Mouse (Mus musculus): Measurements from ENCODE around the gene Ddo. TPM values are rescaled to one million over a fixed set of nuclear protein-coding genes. Genes with fewer than 3 reads are reported as not detected.

The Ddo gene
- polyA plus RNA-seq, 1 experiment from 2014 or later: 0.45 TPM

DNA sequence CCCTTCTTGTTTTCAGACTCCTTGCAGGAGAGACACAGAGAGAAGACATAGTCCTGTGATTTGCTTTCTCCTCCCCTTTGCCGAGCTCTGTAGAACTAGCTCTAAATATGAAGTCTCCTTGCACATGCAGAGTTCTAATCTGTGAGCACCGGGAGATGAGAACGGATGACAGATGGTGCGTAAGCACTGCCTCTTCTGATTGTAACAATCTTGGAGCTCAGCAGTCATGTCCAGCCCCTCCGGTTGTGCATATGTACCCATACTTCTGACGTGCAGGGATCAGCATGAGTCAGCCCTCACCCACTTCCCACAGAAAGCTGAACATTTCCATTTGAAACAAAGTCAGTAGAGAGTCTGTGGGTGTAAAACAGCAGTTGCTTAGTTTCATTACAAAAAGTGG lies 58.5 kb downstream of the Ddo start:
- no peaks in the 10 kb centered on the region for H3K36me3 ChIP-seq
- H3K4me1 ChIP-seq (replicated peaks): no peaks in the 10 kb centered on the region; the same call in 1 of the 2 replicates
- no peak overlapping the region for H3K27ac ChIP-seq
- WGBS: 83% methylated on average over 6 of the region's 6 CpGs
- no peaks in the 10 kb centered on the region for H3K9me3 ChIP-seq
- no peak overlapping the region for H3K9ac ChIP-seq
- H3K27me3 ChIP-seq (replicated peaks): no peaks in the 10 kb centered on the region
- ATAC-seq: no peak
- H3K4me3 ChIP-seq (replicated peaks): no peak overlapping the region
- no peak overlapping the region for H3K4me2 ChIP-seq (replicated peaks)

DNA sequence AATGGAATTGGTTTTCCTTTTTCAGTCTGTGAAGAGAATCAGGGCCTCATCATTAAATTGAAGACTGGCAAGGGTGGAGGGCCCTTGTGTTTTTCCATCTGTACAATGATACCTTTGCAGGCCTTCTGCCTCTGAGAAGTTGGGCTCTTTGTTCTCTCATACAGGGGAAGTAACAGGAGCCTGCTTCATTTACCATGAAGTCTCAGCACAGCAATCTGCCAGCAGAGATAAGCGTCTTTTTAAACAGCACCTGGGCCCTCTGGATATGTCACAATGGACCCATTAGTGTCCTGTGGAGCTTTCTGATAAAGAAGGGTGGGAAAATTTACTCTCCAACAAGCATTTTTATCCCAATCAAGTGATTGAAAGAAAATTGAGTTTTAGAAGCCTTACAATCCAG lies 59.1 kb downstream of the Ddo start:
- no peak overlapping the region for H3K4me3 ChIP-seq (replicated peaks)
- no peaks in the 10 kb centered on the region for H3K36me3 ChIP-seq
- 60% methylated on average over 1 of the region's 1 CpGs for WGBS
- H3K9ac ChIP-seq: no peak overlapping the region
- H3K4me2 ChIP-seq (replicated peaks): no peak overlapping the region
- no peaks in the 10 kb centered on the region; the same call in 1 of the 2 replicates for H3K4me1 ChIP-seq (replicated peaks)
- no peak overlapping the region for H3K27ac ChIP-seq
- no peaks in the 10 kb centered on the region for H3K27me3 ChIP-seq (replicated peaks)
- ATAC-seq: no peak
- H3K9me3 ChIP-seq: no peaks in the 10 kb centered on the region

DNA sequence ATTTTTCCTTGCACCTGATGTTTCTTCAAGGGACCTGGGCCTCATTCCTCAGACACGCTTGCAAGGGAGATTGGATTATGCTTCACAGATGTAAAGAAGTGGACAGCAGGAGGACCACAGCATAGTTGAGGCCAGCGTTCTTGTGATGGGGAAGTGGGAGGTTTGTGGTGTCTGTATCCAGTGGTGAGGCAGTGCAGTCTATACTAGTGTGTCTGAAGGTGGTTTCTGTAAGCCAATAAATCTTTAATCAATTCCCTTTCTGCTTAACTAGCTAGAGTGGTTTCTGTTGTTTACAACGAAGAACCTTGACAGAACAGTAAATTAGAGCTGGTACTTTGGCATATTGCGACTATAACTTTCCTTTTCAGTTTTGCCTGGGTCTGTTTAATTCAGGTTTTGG lies 68.8 kb downstream of the Ddo start:
- no peaks in the 10 kb centered on the region for H3K9me3 ChIP-seq
- no peak overlapping the region for H3K4me2 ChIP-seq (replicated peaks)
- no peaks in the 10 kb centered on the region for H3K27me3 ChIP-seq (replicated peaks)
- no peaks in the 10 kb centered on the region for H3K4me1 ChIP-seq (replicated peaks)
- 54% methylated on average over 4 of the region's 4 CpGs for WGBS
- H3K36me3 ChIP-seq: no peaks in the 10 kb centered on the region
- no peak overlapping the region for H3K9ac ChIP-seq
- no peak overlapping the region for H3K4me3 ChIP-seq (replicated peaks)
- H3K27ac ChIP-seq: no peak overlapping the region
- no peak for ATAC-seq

GRCm38 (mm10) chr10:40711127-40711526 lies 81.3 kb downstream of the Ddo start:
- ATAC-seq: no peak
- Histone ChIP-seq H3K9me3 (no peaks in the 10 kb centered on the region), H3K4me3 (replicated peaks) (no peak overlapping the region), H3K4me1 (replicated peaks) (0 out of 2 replicates have a peak, but pooled peaks cover 6% of the 10 kb centered on the region), H3K9ac (no peak overlapping the region), H3K27ac (no peak overlapping the region), H3K4me2 (replicated peaks) (no peak overlapping the region), H3K36me3 (no peaks in the 10 kb centered on the region), H3K27me3 (replicated peaks) (no peaks in the 10 kb centered on the region)
- 62% methylated on average over 7 of the region's 7 CpGs for WGBS

DNA sequence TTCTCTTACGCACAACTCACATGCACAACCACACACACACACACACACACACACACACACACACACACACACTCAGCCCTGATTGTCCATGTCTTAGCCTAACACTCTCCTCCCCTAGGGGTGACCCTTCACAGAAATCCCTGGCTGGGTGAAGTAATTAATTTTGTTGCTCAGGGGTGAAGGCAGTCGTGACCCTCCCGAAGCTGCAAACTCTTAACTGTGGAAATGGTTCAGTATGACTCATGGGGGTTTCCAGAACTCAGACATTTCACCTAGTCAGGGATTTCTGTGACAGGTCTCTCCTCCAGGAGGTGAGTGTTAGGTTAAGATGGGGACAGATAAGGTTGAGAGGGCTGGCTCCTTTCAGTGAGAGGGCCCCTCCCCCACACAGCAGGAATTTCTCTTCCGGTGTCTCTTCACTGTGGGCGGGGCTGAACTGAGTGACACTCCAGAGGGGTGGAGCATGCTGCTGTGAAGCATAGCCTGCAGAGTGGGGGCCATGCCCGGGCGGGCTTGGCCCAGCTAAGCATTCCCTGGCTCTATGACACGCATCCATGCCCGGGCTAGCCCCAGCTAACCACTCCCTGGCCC lies 83.3 kb downstream of the Ddo start:
- Histone ChIP-seq H3K36me3 (no peaks in the 10 kb centered on the region), H3K4me2 (replicated peaks) (peak overlapping the region; percentile 30), H3K27ac (no peak overlapping the region), H3K4me3 (replicated peaks) (no peak overlapping the region), H3K4me1 (replicated peaks) (0 out of 2 replicates have a peak, but pooled peaks cover 8% of the 10 kb centered on the region), H3K9me3 (no peaks in the 10 kb centered on the region), H3K27me3 (replicated peaks) (no peaks in the 10 kb centered on the region), H3K9ac (no peak overlapping the region)
- WGBS: 31% methylated on average over 9 of the region's 9 CpGs
- ATAC-seq: peak; percentile 86

DNA sequence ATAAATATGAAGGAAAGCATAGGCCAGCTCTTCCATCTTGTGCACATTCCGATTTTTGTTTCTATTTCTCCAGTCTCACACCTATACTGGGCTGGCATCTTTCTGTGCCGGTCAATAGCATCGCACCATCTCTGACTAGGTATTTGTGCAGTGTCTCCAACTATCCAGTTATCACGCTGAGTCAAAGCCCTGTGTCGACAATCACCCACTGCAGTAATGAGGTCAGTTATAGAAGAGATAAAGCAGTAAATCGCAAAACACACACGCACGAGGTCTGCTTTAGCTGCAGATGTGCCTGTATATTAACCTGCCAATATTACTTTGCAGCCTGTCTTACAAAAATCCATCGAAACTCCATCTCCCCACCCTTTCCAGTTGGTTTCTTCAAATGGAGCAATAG lies 84.0 kb downstream of the Ddo start:
- ATAC-seq: no peak
- WGBS: 63% methylated on average over 9 of the region's 9 CpGs
- no peaks in the 10 kb centered on the region for H3K27me3 ChIP-seq (replicated peaks)
- H3K4me2 ChIP-seq (replicated peaks): peak overlapping the region; percentile 30; the same call in 1 of the 2 replicates
- H3K9me3 ChIP-seq: no peaks in the 10 kb centered on the region
- no peaks in the 10 kb centered on the region for H3K36me3 ChIP-seq
- H3K9ac ChIP-seq: no peak overlapping the region
- no peak overlapping the region for H3K27ac ChIP-seq
- H3K4me3 ChIP-seq (replicated peaks): no peak overlapping the region
- 0 out of 2 replicates have a peak, but pooled peaks cover 8% of the 10 kb centered on the region for H3K4me1 ChIP-seq (replicated peaks)

GRCm38 (mm10) chr10:40715151-40715550 lies 85.3 kb downstream of the Ddo start:
- 0 out of 2 replicates have a peak, but pooled peaks cover 12% of the 10 kb centered on the region for H3K4me1 ChIP-seq (replicated peaks)
- H3K9ac ChIP-seq: no peak overlapping the region
- H3K4me3 ChIP-seq (replicated peaks): no peak overlapping the region
- H3K36me3 ChIP-seq: no peaks in the 10 kb centered on the region
- 89% methylated on average over 4 of the region's 4 CpGs for WGBS
- no peak overlapping the region for H3K27ac ChIP-seq
- no peaks in the 10 kb centered on the region for H3K9me3 ChIP-seq
- H3K4me2 ChIP-seq (replicated peaks): no peak overlapping the region
- no peak for ATAC-seq
- no peaks in the 10 kb centered on the region for H3K27me3 ChIP-seq (replicated peaks)

GRCm38 (mm10) chr10:40716296-40716695 lies 86.5 kb downstream of the Ddo start:
- no peak for ATAC-seq
- no peaks in the 10 kb centered on the region for H3K9me3 ChIP-seq
- no peaks in the 10 kb centered on the region for H3K27me3 ChIP-seq (replicated peaks)
- 64% methylated on average over 8 of the region's 8 CpGs for WGBS
- no peak overlapping the region for H3K4me2 ChIP-seq (replicated peaks)
- H3K4me1 ChIP-seq (replicated peaks): 0 out of 2 replicates have a peak, but pooled peaks cover 12% of the 10 kb centered on the region
- no peak overlapping the region for H3K27ac ChIP-seq
- no peaks in the 10 kb centered on the region for H3K36me3 ChIP-seq
- H3K9ac ChIP-seq: no peak overlapping the region
- H3K4me3 ChIP-seq (replicated peaks): no peak overlapping the region

DNA sequence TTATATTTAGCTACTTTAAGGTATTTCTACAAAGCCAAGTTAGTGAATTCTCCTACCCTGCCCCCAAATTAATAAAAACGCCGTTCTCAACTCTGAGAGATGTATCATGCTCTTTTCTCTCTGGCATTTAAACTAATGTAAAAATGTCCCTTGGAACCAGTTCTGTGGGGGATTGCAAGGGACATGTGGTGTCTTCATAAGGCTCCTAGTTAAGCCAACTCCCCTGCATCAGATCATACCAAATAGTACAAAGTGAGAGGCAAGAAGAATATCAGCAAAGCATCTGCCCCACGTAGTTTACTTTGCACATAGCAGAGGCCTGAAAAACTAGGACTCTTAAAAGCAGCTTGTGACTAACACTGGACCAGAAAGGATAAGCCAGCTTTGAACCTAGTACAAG lies 86.9 kb downstream of the Ddo start:
- Histone ChIP-seq H3K9ac (no peak overlapping the region), H3K4me3 (replicated peaks) (no peak overlapping the region), H3K27me3 (replicated peaks) (no peaks in the 10 kb centered on the region), H3K27ac (no peak overlapping the region), H3K4me2 (replicated peaks) (no peak overlapping the region), H3K36me3 (no peaks in the 10 kb centered on the region), H3K4me1 (replicated peaks) (0 out of 2 replicates have a peak, but pooled peaks cover 12% of the 10 kb centered on the region), H3K9me3 (no peaks in the 10 kb centered on the region)
- no peak for ATAC-seq
- 49% methylated on average over 3 of the region's 3 CpGs for WGBS

- WGBS: 88% methylated on average over 13 of the region's 13 CpGs
Measured at GRCm38 (mm10) chr10:40718362-40718761, 88.6 kb downstream of the Ddo start.

GRCm38 (mm10) chr10:40719062-40719461 lies 89.3 kb downstream of the Ddo start:
- no peak overlapping the region for H3K4me3 ChIP-seq (replicated peaks)
- H3K27ac ChIP-seq: no peak overlapping the region
- H3K27me3 ChIP-seq (replicated peaks): no peaks in the 10 kb centered on the region
- H3K4me2 ChIP-seq (replicated peaks): no peak overlapping the region
- no peaks in the 10 kb centered on the region for H3K9me3 ChIP-seq
- ATAC-seq: no peak; the same call in 1 of the 2 replicates
- 42% methylated on average over 6 of the region's 6 CpGs for WGBS
- H3K9ac ChIP-seq: no peak overlapping the region
- 0 out of 2 replicates have a peak, but pooled peaks cover 8% of the 10 kb centered on the region for H3K4me1 ChIP-seq (replicated peaks)
- H3K36me3 ChIP-seq: no peaks in the 10 kb centered on the region

More at GRCm38 (mm10) chr10:40718362-40718761, 88.6 kb downstream of the Ddo start:
- Histone ChIP-seq H3K36me3 (no peaks in the 10 kb centered on the region), H3K9me3 (no peaks in the 10 kb centered on the region), H3K27me3 (replicated peaks) (no peaks in the 10 kb centered on the region), H3K4me3 (replicated peaks) (no peak overlapping the region), H3K9ac (no peak overlapping the region), H3K27ac (no peak overlapping the region), H3K4me1 (replicated peaks) (0 out of 2 replicates have a peak, but pooled peaks cover 9% of the 10 kb centered on the region), H3K4me2 (replicated peaks) (no peak overlapping the region)
- no peak for ATAC-seq

GRCm38 (mm10) chr10:40720883-40721282 lies 91.1 kb downstream of the Ddo start:
- Histone ChIP-seq H3K9me3 (no peaks in the 10 kb centered on the region), H3K4me1 (replicated peaks) (0 out of 2 replicates have a peak, but pooled peaks cover 8% of the 10 kb centered on the region), H3K27me3 (replicated peaks) (no peaks in the 10 kb centered on the region), H3K36me3 (no peaks in the 10 kb centered on the region), H3K4me3 (replicated peaks) (no peak overlapping the region), H3K4me2 (replicated peaks) (no peak overlapping the region), H3K9ac (no peak overlapping the region), H3K27ac (no peak overlapping the region)
- 59% methylated on average over 5 of the region's 5 CpGs for WGBS
- ATAC-seq: no peak

GRCm38 (mm10) chr10:40724342-40724741 lies 94.5 kb downstream of the Ddo start:
- Histone ChIP-seq H3K27me3 (replicated peaks) (no peaks in the 10 kb centered on the region), H3K27ac (peak overlapping the region; percentile 5; the same call in 1 of the 2 replicates), H3K4me3 (replicated peaks) (no peak overlapping the region), H3K4me1 (replicated peaks) (0 out of 2 replicates have a peak, but pooled peaks cover 3% of the 10 kb centered on the region), H3K36me3 (no peaks in the 10 kb centered on the region), H3K9me3 (no peaks in the 10 kb centered on the region), H3K4me2 (replicated peaks) (no peak overlapping the region), H3K9ac (no peak overlapping the region)
- no peak for ATAC-seq
- 53% methylated on average over 6 of the region's 6 CpGs for WGBS
